Mouse (Mus musculus): ENCODE results near the gene Elovl1.

Gene Elovl1

GRCm38 (mm10) chr4:118429215-118429895 is 1.5 kb downstream of the Elovl1 start:
- DNase-seq (ENCODE audit: low spot score in 2 of 2), result no peak

- no peak for DNase-seq (ENCODE audit: low spot score in 2 of 2)
These were observed 4.4 kb downstream of the Elovl1 start for GRCm38 (mm10) chr4:118432332-118432731.

DNA sequence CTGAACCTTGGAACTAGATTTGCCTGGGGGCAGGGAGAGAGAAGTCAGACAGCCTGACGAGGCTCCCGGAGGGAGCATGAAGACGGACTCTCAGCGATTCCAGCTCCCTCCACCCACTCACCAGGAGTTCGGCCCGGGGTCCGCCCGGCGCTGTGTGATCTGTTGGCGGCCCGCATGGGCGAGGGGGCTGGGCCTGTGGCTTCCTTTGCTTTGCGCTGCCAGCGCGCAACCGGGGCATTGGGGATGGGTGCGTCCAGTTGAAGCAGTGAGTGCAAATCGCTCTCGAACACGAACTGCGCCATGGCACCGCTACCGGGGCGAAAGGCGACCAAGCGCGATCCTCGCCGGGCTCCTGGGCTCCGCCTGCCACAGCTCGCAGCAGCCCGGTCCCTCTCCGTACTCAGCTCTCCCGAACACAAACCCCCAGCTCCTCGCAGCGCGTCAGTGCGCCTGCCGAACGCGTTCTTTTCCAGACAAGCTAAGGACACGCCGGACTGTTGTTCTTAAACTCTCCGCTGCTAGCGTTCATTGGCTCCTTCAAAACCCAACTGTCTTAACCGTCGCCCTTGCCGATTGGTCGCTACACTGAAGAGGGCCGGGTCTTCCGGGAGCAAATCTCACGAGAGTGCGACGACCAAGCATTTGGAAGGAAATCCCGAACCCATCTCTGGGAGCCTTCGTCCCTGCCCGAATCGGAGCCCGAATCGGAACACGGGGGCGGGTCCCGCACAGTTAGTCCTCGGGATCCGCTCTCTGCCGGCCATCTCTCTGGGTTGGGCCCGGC is 9.1 kb downstream of the Elovl1 start, which contains the start of gene Cdc20:
Gene Cdc20 (minus strand): TSS at position 533 of the 784 bp plus-strand sequence.
- peak; percentile 83 to 85 for DNase-seq (ENCODE audit: low spot score in 2 of 2)

DNA sequence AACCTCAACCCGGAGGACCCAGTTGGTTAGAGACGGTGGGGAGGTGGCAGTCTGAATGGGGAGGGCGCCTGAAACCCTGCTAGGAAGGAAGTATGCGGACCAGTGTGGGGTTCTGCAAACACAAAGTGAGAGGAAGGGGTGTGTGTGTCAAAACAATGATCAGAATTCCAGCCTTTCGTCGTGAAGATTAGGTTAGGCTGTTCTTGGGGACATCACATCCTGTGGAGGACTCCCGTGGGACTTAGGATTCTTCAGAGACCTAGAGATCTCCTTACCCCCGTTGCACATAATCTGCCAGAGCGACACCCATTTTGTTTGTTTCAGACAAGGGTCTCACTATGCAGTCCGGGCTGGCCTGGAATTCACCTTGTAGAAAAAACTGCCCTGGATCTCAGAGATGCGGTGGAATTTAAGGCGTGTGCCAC is 9.9 kb downstream of the Elovl1 start:
- peak; percentile 9 to 12 for DNase-seq (ENCODE audit: low spot score in 2 of 2)

GRCm38 (mm10) chr4:118445088-118445487 is 17.2 kb downstream of the Elovl1 start:
- no peak for DNase-seq (ENCODE audit: low spot score in 2 of 2)

- no peak for DNase-seq (ENCODE audit: low spot score in 2 of 2)
These were observed 18.0 kb downstream of the Elovl1 start for GRCm38 (mm10) chr4:118445781-118446414.

GRCm38 (mm10) chr4:118446415-118447153 is 18.7 kb downstream of the Elovl1 start:
- no peak for DNase-seq (ENCODE audit: low spot score in 2 of 2)

DNA sequence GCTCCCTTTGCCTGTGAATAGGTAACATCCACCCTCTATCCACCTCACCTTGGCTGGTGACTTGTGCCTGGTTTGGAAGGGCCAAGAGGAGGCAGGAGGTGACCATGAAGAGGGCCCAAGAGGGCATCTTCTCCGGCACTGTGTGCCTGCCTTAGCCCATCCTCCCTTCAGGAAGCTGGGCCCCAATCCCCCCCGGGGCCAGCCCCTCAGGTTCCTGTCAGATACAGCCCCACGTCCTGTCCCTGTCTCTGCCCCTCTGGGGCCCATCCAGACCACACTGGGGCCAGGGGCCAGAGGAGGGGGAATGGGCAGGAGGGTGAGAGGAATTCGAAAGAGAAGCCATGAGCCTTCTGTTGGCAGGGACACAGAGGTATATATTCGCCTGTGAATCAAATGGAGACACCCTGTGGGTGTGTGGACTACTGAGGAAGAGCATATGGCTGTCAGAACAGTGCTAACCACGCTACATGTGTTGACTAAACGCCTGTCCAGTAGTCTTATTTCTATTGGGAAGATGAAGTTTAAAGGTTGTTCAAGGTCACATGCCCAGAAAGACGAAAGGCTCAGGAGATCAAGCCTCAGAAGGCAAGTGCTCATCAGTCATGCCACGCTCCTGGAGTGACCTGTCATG is 29.6 kb downstream of the Elovl1 start, which contains the start of gene Mpl:
Gene Mpl (minus strand): TSS at position 169 of the 631 bp plus-strand sequence.
- DNase-seq (ENCODE audit: low spot score in 2 of 2), result no peak

- no peak for DNase-seq (ENCODE audit: low spot score in 2 of 2)
These were observed 37.1 kb downstream of the Elovl1 start for GRCm38 (mm10) chr4:118464956-118465355.

GRCm38 (mm10) chr4:118465697-118466163 is 37.8 kb downstream of the Elovl1 start:
- DNase-seq (ENCODE audit: low spot score in 2 of 2), result no peak

- DNase-seq (ENCODE audit: low spot score in 2 of 2), result no peak
These were observed 43.4 kb downstream of the Elovl1 start for GRCm38 (mm10) chr4:118471281-118471680.

DNA sequence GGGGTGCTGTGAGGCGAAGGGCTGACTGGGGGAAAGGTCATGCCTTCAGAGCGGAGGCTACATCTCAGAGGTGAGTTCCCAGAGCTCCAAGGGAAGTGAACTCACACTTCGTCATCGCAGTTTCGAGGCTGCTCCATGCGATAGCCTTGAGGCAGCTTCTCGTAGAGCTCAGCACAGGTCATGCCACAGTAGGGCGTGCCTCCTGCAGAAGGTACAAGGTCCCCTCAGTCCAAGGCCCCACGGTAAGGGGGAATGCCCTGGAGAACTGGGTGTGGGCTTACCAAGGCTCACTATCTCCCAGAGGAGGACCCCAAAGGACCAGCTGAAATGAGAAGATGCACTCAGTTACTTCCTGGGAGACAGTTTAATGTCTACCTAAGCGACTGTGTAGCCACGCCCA is 44.8 kb downstream of the Elovl1 start:
- DNase-seq (ENCODE audit: low spot score in 2 of 2), result no peak

DNA sequence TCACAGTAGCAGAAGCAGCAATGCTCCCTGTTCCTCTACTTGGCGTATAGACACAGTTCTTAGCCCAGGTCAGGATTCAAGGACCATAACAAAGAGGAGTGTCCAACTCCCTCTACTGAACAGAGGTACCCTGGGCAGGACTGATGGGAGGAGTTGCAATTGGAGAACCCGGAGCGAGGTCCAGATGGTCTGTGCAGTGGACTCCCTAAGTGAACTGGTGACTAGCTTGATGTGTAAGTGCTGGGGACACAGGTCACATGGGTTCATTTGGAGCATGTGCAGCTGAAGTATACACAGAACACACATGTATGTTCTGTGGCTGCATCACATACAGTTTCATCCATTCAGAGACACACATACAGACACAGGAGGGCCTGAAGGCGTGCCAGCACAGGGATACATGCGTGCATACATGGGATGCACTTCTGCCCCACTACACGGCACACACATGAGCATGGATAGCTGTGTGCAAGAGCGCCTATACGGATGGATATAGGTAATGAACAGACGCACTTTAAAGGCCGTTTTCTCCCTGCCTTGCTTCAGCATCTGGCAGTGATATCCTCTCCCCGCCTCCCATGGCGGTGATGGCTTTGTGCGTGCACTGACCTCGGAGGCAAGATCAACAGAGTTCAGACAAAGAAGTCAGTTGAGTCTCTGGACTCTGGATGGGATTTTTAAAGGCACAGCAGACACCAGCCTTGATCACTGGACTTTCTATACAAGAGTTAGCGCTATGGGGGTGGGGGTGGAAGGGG is 49.1 kb downstream of the Elovl1 start:
- DNase-seq (ENCODE audit: low spot score in 2 of 2), result no peak

All from natural killer cell, adult 2 months (primary cell).